Comparison of ENCODE assay signal across 8 mouse cellular contexts in the genomic region with DNA sequence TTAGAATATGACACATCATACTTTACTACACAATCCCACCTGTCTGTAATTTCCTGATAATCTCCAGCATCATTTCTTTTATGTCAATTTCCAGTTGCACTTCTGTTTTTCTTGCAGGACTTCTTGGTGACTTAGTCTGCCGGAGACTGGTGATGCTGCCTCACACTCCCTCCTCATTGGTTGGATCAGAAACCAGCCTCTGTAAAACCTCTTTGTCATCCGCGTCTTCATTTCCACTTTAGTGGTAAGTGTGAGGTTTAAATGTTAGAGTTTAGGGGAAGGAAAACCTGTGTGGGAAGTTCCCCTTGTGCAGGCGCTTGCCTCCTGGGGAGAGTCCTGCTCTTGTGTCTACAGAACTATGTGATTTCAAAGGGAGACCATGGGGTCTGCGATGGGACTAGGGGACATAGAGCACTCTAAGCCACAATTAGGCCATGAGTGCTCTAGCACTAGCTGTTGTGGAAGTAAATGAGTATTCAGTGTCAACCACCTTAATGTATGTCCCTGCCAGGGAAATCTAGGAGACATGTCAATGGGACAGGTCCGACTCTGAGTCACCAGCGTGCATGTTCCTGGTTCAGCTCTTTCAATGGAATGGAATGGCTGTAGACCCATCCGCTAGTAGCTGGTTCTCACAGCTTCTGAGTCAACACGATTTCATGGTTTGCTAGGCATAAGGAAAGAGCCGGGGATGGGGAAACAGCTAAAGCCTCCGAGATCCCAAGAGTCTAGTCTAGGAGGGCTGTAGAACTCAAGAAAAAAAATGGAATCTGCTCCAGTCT. TPM values are rescaled to one million over a fixed set of nuclear protein-coding genes. Genes with fewer than 3 reads are reported as not detected.
A peak's percentile ranks its signal among the peaks of the same experiment; 100 is the strongest.
DNase-seq lines count a peak whose midpoint lies in the region; ATAC-seq and TF ChIP-seq lines count a peak whose summit lies in the region.

A gene (plus strand): TSS at position 96 of the 782 bp plus-strand sequence.

- H3K4me3 ChIP-seq in kidney, embryonic 14.5 days (ENCODE audit: low read length), result no peak within 1 kb of the TSS
- no peak within 1 kb of the TSS for H3K4me3 ChIP-seq in limb, embryonic 14.5 days (replicated peaks; ENCODE audit: low read length)

- ATAC-seq in kidney, embryonic 14.5 days (ENCODE audit: low FRiP score, low TSS enrichment), result no peak
- no peak for ATAC-seq in limb, embryonic 14.5 days (ENCODE audit: low FRiP score, low read depth)

- H3K9me3 ChIP-seq in kidney, embryonic 14.5 days (ENCODE audit: control insufficient read depth, low read length), result no peaks in the 10 kb centered on the region
- H3K9me3 ChIP-seq in limb, embryonic 14.5 days (ENCODE audit: control insufficient read depth, low read length), result no peaks in the 10 kb centered on the region

- no peaks in the 10 kb centered on the region for H3K4me1 ChIP-seq in kidney, embryonic 14.5 days (ENCODE audit: control insufficient read depth, insufficient read depth, low read length)
- no peaks in the 10 kb centered on the region for H3K4me1 ChIP-seq in limb, embryonic 14.5 days (ENCODE audit: control insufficient read depth, insufficient read depth, low read length)

- WGBS in kidney, embryonic 14.5 days, result 73% methylated on average over 11 of the region's 11 CpGs
- whole genome bisulfite sequencing in limb, embryonic 14.5 days, result 71% methylated on average over 11 of the region's 11 CpGs

- no peaks in the 10 kb centered on the region for H3K36me3 ChIP-seq in kidney, embryonic 14.5 days (ENCODE audit: control insufficient read depth, insufficient read depth, low read length)
- H3K36me3 ChIP-seq in limb, embryonic 14.5 days (ENCODE audit: control insufficient read depth, insufficient read depth, low read length), result no peaks in the 10 kb centered on the region

- H3K4me2 ChIP-seq in kidney, embryonic 14.5 days (replicated peaks; ENCODE audit: low read depth, low read length), result no peak within 1 kb of the TSS
- no peak within 1 kb of the TSS for H3K4me2 ChIP-seq in limb, embryonic 14.5 days (replicated peaks; ENCODE audit: low read depth, low read length, severe bottlenecking)

- TF ChIP-seq POLR2A in limb, embryonic 14.5 days (IDR thresholded peaks at IDR 0.05; ENCODE audit: borderline replicate concordance, extremely low read depth, insufficient read depth, insufficient read length), result no peak

- no peak within 1 kb of the TSS for H3K9ac ChIP-seq in kidney, embryonic 14.5 days (ENCODE audit: low read depth, low read length)
- H3K9ac ChIP-seq in limb, embryonic 14.5 days (ENCODE audit: low read depth, low read length, severe bottlenecking), result no peak within 1 kb of the TSS

- DNase-seq in urinary bladder, adult 18-20 months (ENCODE audit: low spot score in 2 of 2), result peak; percentile 68 to 82
- DNase-seq in urinary bladder, postnatal 10 days (ENCODE audit: low spot score), result no peak
- peak; percentile 37 to 45 for DNase-seq in cerebellum, postnatal 36 days
- peak; percentile 98 for DNase-seq in heart, adult 11 months
- peak; percentile 73 for DNase-seq in limb, embryonic 14.5 days (ENCODE audit: low spot score)
- peak; percentile 33 for DNase-seq in retina, postnatal 1 day
- DNase-seq in thymus, postnatal 36 days, result peak; percentile 81 to 87

- H3K27me3 ChIP-seq in kidney, embryonic 14.5 days (ENCODE audit: control insufficient read depth, insufficient read depth, low read length), result no peaks in the 10 kb centered on the region; the same call in 1 of the 2 replicates
- no peaks in the 10 kb centered on the region for H3K27me3 ChIP-seq in limb, embryonic 14.5 days (ENCODE audit: control insufficient read depth, insufficient read depth, low read length)

- no peak within 1 kb of the TSS for H3K27ac ChIP-seq in kidney, embryonic 14.5 days (ENCODE audit: low read depth, low read length)
- H3K27ac ChIP-seq in limb, embryonic 14.5 days (replicated peaks; ENCODE audit: low read depth, low read length), result no peak within 1 kb of the TSS

RNA-seq across cellular contexts. Expression of the gene that starts here (rescaled TPM):
- polyA plus RNA-seq in kidney, embryonic 14.5 days (2014; fragmentation: Nextera tagmentation; extraction: Ambion mirVana), result 21.7 and 22.9 TPM in 2 replicates
- 4.8 and 5.6 TPM in 2 replicates for polyA plus RNA-seq in limb, embryonic 14.5 days (2012; rRNA removed)
- polyA plus RNA-seq in limb, embryonic 14.5 days (2014; fragmentation: Nextera tagmentation; extraction: Ambion mirVana), result 7.6 and 8.0 TPM in 2 replicates
